Mouse (Mus musculus) liver, adult (tissue): ENCODE measurements around the gene Zfp341.

Experiments used
- GATA4 ChIP-seq: IDR thresholded peaks from 2 replicates; pipeline ENCODE4 v1.6.1; 2014; ENCODE audit warnings: mild to moderate bottlenecking, low read length; ENCODE audit not compliant: insufficient replicate concordance

The Zfp341 gene

GRCm38 (mm10) chr2:154606965-154607364, 6.1 kb upstream of the Zfp341 start:
- no peak for TF ChIP-seq GATA4

- TF ChIP-seq GATA4 = peak; percentile 67; the same call in 1 of the 2 replicates
These were observed 3.9 kb upstream of the Zfp341 start for GRCm38 (mm10) chr2:154609050-154609767.

GRCm38 (mm10) chr2:154614841-154615576, 1.9 kb downstream of the Zfp341 start:
- no peak for TF ChIP-seq GATA4

DNA sequence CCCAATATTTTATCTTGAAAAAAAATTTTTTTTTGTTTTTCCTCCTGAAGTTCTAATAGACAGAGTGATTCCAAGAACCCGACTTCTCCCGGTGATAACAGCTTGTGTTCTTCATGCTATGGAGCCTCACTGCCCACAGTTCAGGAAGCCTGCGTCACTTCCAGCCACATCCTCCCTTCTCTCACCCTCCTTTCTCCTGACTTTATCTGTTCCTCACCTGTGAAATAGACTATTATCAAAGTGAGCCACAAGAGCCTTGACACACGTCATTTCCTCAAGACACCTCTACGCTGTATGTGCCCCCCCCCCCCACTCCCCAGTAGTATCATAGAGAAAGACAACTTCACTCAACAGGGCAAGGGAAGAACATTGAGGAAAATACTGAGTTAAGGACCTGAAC, 2.6 kb downstream of the Zfp341 start:
- TF ChIP-seq GATA4 = no peak

GRCm38 (mm10) chr2:154617061-154617460, 4.0 kb downstream of the Zfp341 start:
- no peak for TF ChIP-seq GATA4

DNA sequence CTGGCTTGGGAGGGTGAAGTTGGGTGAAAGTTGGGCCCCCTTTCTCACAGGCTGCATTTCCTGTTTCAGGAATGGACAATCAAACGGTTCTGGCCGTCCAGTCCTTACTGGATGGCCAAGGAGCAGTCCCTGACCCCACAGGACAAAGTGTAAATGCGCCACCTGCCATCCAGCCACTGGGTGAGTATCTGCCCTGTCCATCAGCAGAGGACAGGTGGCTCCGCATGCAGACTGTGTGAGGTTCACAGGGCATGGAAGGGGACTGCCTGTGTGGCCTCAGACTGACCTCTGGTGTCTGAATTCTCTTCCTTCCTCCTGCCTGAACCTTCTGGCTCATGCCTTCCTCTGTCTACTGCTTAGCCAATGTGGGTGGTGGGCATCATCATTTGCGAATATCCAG, 8.6 kb downstream of the Zfp341 start:
- no peak for TF ChIP-seq GATA4

- no peak for TF ChIP-seq GATA4
These were observed 11.0 kb downstream of the Zfp341 start for GRCm38 (mm10) chr2:154624137-154624536.

GRCm38 (mm10) chr2:154630531-154630930, 17.4 kb downstream of the Zfp341 start:
- no peak for TF ChIP-seq GATA4

DNA sequence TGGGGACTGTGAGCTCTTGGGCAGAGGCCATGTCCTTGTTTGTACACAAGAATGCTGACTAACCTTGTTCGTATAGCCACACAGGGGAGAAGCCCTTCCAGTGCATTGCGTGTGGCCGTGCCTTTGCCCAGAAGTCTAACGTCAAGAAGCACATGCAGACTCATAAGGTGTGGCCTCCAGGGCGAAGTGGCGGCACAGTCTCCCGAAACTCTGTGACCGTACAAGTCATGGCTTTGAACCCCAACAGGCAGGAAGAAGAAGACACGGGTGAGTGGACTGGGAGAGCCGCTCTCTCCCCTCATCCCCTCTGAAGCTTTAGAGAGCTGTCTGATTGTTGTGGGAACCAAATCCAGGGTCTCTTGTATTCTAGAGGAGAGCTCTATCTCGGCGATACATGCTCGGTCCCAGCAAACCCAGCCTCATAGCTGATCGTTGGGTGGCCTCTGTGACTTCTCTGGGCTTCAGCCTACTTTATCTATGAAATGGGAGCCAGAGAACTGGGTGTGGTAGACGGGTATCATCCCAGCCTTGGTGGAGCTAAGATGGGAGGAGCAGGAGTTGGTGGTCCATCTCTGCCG, 19.2 kb downstream of the Zfp341 start:
- no peak for TF ChIP-seq GATA4

GRCm38 (mm10) chr2:154633039-154633742, 20.1 kb downstream of the Zfp341 start:
- no peak for TF ChIP-seq GATA4

DNA sequence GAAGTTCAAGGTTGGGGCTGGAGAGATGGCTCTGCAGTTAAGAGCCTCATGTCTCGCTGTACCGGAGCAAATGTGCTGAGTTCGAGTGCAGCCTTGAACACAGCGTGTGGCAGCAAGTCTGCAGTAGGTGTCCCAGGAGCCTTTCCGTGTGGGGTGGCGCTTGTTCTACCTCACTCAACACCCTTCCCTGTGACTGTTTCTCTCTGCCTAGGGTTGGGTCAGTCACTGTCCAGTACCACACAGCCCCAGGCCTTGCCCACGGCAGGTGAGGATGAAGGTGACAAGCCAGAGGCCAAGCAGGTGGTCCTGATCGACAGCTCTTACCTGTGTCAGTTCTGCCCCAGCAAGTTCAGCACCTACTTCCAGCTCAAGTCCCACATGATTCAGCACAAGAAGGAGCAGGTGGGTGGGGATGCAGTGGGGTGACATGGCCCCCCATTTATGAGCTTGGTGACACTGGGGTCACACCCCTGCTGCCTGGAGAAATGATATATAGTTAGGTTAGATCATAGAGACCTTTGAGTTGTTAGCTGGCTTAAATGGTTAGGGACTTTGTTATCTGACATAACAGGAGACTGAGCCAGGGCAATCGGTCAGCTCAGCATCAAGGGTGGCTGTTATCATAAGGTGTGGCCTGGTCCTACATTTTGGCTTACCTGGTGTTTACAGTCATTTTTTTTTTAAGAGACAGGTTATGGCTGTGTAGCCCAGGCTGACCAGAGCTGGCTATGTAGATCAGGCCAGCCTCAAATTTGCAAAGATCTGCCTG, 21.0 kb downstream of the Zfp341 start:
- no peak for TF ChIP-seq GATA4

DNA sequence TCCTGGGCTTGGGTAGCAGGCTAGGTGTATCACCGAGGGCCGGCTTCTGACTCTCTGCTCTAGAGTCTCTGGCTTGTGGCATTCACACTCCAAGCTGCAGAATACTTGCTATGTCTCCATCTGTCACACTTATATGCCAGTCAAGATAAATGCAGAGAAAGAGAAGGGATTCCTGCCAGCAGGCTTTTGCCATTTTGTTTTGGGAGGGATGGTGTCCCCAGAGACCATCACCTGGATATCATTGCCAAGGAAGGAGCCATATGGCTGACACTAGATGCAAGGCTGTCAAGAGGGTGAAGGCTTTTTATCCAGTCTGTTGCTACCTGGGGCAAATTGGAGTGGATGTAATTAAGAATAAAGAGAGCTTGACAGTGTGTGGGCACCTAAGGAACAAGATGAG, 22.7 kb downstream of the Zfp341 start:
- no peak for TF ChIP-seq GATA4

- no peak for TF ChIP-seq GATA4
These were observed 25.4 kb downstream of the Zfp341 start for GRCm38 (mm10) chr2:154638521-154638920.

GRCm38 (mm10) chr2:154639115-154639514, 26.0 kb downstream of the Zfp341 start:
- no peak for TF ChIP-seq GATA4

DNA sequence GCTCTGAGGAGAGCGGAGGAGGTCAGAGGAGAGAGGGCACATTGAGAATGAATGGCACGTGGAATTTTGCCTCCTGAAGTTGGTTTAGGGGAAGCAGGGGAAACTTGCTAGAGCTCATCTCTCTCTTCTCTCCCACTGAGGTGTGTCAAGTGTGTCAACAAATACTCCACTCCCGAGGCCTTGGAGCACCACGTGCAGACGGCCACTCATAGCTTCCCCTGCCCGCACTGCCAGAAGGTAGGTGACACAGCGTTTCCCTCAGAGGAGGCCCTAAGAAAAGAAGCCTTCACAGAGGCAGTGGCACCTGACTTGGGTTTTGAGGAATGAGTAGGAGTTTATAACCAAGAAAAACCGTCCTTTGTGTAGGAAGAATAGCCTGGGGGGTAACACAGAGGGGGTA, 28.1 kb downstream of the Zfp341 start:
- no peak for TF ChIP-seq GATA4
